Mouse (Mus musculus): Measurements from ENCODE around the gene Lrrc56. TPM values are rescaled to one million over a fixed set of nuclear protein-coding genes. Genes with fewer than 3 reads are reported as not detected.
A peak's percentile ranks its signal among the peaks of the same experiment; 100 is the strongest.
"Not testable (repeated sequence)": the region's sequence is repeated elsewhere in the genome, so short reads cannot be mapped to it uniquely, and the experiment has no call there.

The Lrrc56 gene
- polyA plus RNA-seq, 1 experiment from 2014 or later, result 20.8 TPM

GRCm38 (mm10) chr7:141250486-141250885, 56.5 kb downstream of the Lrrc56 start:
- not testable (repeated sequence) for H3K4me2 ChIP-seq; H3K4me1 ChIP-seq (replicated peaks; ENCODE audit: control insufficient read depth, insufficient read depth, low read length); H3K9me3 ChIP-seq (ENCODE audit: control insufficient read depth, low read length); H3K27me3 ChIP-seq (replicated peaks; ENCODE audit: control insufficient read depth, insufficient read depth, low read length); DNase-seq (ENCODE audit: low spot score); H3K4me3 ChIP-seq (ENCODE audit: low read depth, low read length); H3K9ac ChIP-seq (ENCODE audit: low read depth, low read length); H3K27ac ChIP-seq (ENCODE audit: low read depth, low read length); ATAC-seq (replicated peaks; ENCODE audit: low FRiP score)
- WGBS, result 92% methylated on average over 4 of the region's 4 CpGs
- peaks cover 63% of the 10 kb centered on the region for H3K36me3 ChIP-seq (ENCODE audit: control insufficient read depth, insufficient read depth, low read length)

DNA sequence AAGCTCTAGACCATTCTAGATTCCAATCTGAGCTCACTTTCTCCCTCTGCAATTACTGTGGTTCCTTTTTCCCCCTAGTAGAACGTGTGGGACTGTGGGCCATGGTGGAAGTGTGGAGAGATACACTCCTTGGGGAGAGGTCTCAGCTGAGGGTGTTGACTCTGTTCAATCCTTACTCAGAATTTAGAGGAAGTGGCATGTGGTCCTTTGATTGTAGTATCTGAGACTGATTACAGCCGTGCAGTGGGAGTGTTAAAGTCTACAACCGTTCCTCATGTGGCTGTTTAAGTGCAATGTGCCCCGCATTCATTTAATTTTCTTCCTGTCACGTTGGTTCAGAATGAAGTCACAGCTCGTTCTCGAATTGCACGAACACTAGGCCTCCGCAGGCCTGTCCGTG, 62.2 kb downstream of the Lrrc56 start:
- ATAC-seq (replicated peaks; ENCODE audit: low FRiP score), result no peak
- Histone ChIP-seq H3K4me3 (ENCODE audit: low read depth, low read length) (no peak overlapping the region), H3K27me3 (replicated peaks; ENCODE audit: control insufficient read depth, insufficient read depth, low read length) (no peaks in the 10 kb centered on the region), H3K9ac (ENCODE audit: low read depth, low read length) (no peak overlapping the region), H3K4me2 (no peak overlapping the region), H3K9me3 (ENCODE audit: control insufficient read depth, low read length) (no peaks in the 10 kb centered on the region), H3K4me1 (replicated peaks; ENCODE audit: control insufficient read depth, insufficient read depth, low read length) (no peaks in the 10 kb centered on the region), H3K36me3 (ENCODE audit: control insufficient read depth, insufficient read depth, low read length) (peaks cover 80% of the 10 kb centered on the region), H3K27ac (ENCODE audit: low read depth, low read length) (no peak overlapping the region)
- DNase-seq (ENCODE audit: low spot score), result no peak
- 86% methylated on average over 10 of the region's 10 CpGs for WGBS

MicroRNAs encoded within 50 kb of the gene (microRNA counts, 519-probe panel; counts per million panel counts)
- microRNA mmu-miR-210, result 6,029 counts per million, percentile 67 among the panel's probes with 10 or more counts

Small RNA genes within 50 kb of the gene (microRNA-seq; reads per million reads assigned to microRNA genes)
- 1,423 reads per million, percentile 77 among the genes with 10 or more reads in this experiment for gene Mir210 (ENCODE audit: borderline number of aligned reads)

Other genes with a start within 250 kb of the Lrrc56 start
- 0.58 and 0.60 TPM in 2 replicates for gene Ifitm5, start 243.9 kb upstream of the Lrrc56 start, polyA plus RNA-seq (2014; fragmentation: Nextera tagmentation; extraction: Ambion mirVana)
- gene Gm45717, start 238.2 kb upstream of the Lrrc56 start, polyA plus RNA-seq (2014; fragmentation: Nextera tagmentation; extraction: Ambion mirVana), result not detected in 2 replicates
- 478 and 500 TPM in 2 replicates for gene Ifitm2, start 238.2 kb upstream of the Lrrc56 start, polyA plus RNA-seq (2014; fragmentation: Nextera tagmentation; extraction: Ambion mirVana)
- 32.7 and 33.5 TPM in 2 replicates for gene Ifitm1, start 226.9 kb upstream of the Lrrc56 start, polyA plus RNA-seq (2014; fragmentation: Nextera tagmentation; extraction: Ambion mirVana)
- gene Ifitm3, start 183.4 kb upstream of the Lrrc56 start, polyA plus RNA-seq (2014; fragmentation: Nextera tagmentation; extraction: Ambion mirVana), result 45.0 and 47.5 TPM in 2 replicates
- 0.90 and 0.97 TPM in 2 replicates for gene Ifitm6, start 176.2 kb upstream of the Lrrc56 start, polyA plus RNA-seq (2014; fragmentation: Nextera tagmentation; extraction: Ambion mirVana)
- gene Gm17387, start 165.0 kb upstream of the Lrrc56 start, polyA plus RNA-seq (2014; fragmentation: Nextera tagmentation; extraction: Ambion mirVana), result not detected in 2 replicates
- gene B4galnt4, start 133.1 kb upstream of the Lrrc56 start, polyA plus RNA-seq (2014; fragmentation: Nextera tagmentation; extraction: Ambion mirVana), result 3.4 and 4.7 TPM in 2 replicates
- 1.9 and 2.7 TPM in 2 replicates for gene Pkp3, start 115.9 kb upstream of the Lrrc56 start, polyA plus RNA-seq (2014; fragmentation: Nextera tagmentation; extraction: Ambion mirVana)
- gene Sigirr, start 93.6 kb upstream of the Lrrc56 start, polyA plus RNA-seq (2014; fragmentation: Nextera tagmentation; extraction: Ambion mirVana), result 21.4 and 23.5 TPM in 2 replicates
- gene Ano9, start 76.4 kb upstream of the Lrrc56 start, polyA plus RNA-seq (2014; fragmentation: Nextera tagmentation; extraction: Ambion mirVana), result 0.09 and 0.41 TPM in 2 replicates
- gene Ptdss2, start 71.8 kb upstream of the Lrrc56 start, polyA plus RNA-seq (2014; fragmentation: Nextera tagmentation; extraction: Ambion mirVana), result 134 and 147 TPM in 2 replicates
- 91.2 and 93.7 TPM in 2 replicates for gene Rnh1, start 21.3 kb upstream of the Lrrc56 start, polyA plus RNA-seq (2014; fragmentation: Nextera tagmentation; extraction: Ambion mirVana)
- gene Hras, start 152 bp upstream of the Lrrc56 start, polyA plus RNA-seq (2014; fragmentation: Nextera tagmentation; extraction: Ambion mirVana), result 112 and 118 TPM in 2 replicates
- gene Lmntd2, start 19.9 kb downstream of the Lrrc56 start, polyA plus RNA-seq (2014; fragmentation: Nextera tagmentation; extraction: Ambion mirVana), result 1.8 and 2.6 TPM in 2 replicates
- gene Rassf7, start 21.7 kb downstream of the Lrrc56 start, polyA plus RNA-seq (2014; fragmentation: Nextera tagmentation; extraction: Ambion mirVana), result 35.1 TPM in 2 replicates
- 70.9 and 81.0 TPM in 2 replicates for gene Phrf1, start 34.6 kb downstream of the Lrrc56 start, polyA plus RNA-seq (2014; fragmentation: Nextera tagmentation; extraction: Ambion mirVana)
- gene Irf7, start 72.3 kb downstream of the Lrrc56 start, polyA plus RNA-seq (2014; fragmentation: Nextera tagmentation; extraction: Ambion mirVana), result 4.0 and 4.1 TPM in 2 replicates
- gene Cdhr5, start 82.6 kb downstream of the Lrrc56 start, polyA plus RNA-seq (2014; fragmentation: Nextera tagmentation; extraction: Ambion mirVana), result 0.44 and 0.53 TPM in 2 replicates
- gene Sct, start 85.0 kb downstream of the Lrrc56 start, polyA plus RNA-seq (2014; fragmentation: Nextera tagmentation; extraction: Ambion mirVana), result 1.2 and 1.6 TPM in 2 replicates
- 0.16 and 0.17 TPM in 2 replicates for gene Drd4, start 97.8 kb downstream of the Lrrc56 start, polyA plus RNA-seq (2014; fragmentation: Nextera tagmentation; extraction: Ambion mirVana)
- gene Deaf1, start 133.5 kb downstream of the Lrrc56 start, polyA plus RNA-seq (2014; fragmentation: Nextera tagmentation; extraction: Ambion mirVana), result 48.6 and 54.0 TPM in 2 replicates
- 22.2 and 27.4 TPM in 2 replicates for gene Tmem80, start 133.6 kb downstream of the Lrrc56 start, polyA plus RNA-seq (2014; fragmentation: Nextera tagmentation; extraction: Ambion mirVana)
- gene Eps8l2, start 144.7 kb downstream of the Lrrc56 start, polyA plus RNA-seq (2014; fragmentation: Nextera tagmentation; extraction: Ambion mirVana), result 5.4 and 7.7 TPM in 2 replicates
- 442 and 472 TPM in 2 replicates for gene Taldo1, start 198.0 kb downstream of the Lrrc56 start, polyA plus RNA-seq (2014; fragmentation: Nextera tagmentation; extraction: Ambion mirVana)
- gene Gatd1, start 220.0 kb downstream of the Lrrc56 start, polyA plus RNA-seq (2014; fragmentation: Nextera tagmentation; extraction: Ambion mirVana), result 35.0 and 41.6 TPM in 2 replicates
- gene Cend1, start 235.3 kb downstream of the Lrrc56 start, polyA plus RNA-seq (2014; fragmentation: Nextera tagmentation; extraction: Ambion mirVana), result 0.16 and 0.27 TPM in 2 replicates
- 36.9 and 39.4 TPM in 2 replicates for gene Slc25a22, start 243.7 kb downstream of the Lrrc56 start, polyA plus RNA-seq (2014; fragmentation: Nextera tagmentation; extraction: Ambion mirVana)
- gene Pidd1, start 249.9 kb downstream of the Lrrc56 start, polyA plus RNA-seq (2014; fragmentation: Nextera tagmentation; extraction: Ambion mirVana), result 22.5 and 22.7 TPM in 2 replicates